Mouse (Mus musculus) C2C12 (cell line): ENCODE measurements around the gene Cdh10. TPM values are rescaled to one million over a fixed set of nuclear protein-coding genes. Genes with fewer than 3 reads are reported as not detected.

Experiments
- H3K27me3 ChIP-seq: one replicate; pipeline ENCODE4 v1.6.1; 2011; ENCODE audit not compliant: control insufficient read depth, insufficient read depth, insufficient read length
- H3K36me3 ChIP-seq: one replicate; pipeline ENCODE4 v1.6.1; 2011; ENCODE audit not compliant: control insufficient read depth, insufficient read depth
- H3K4me3 ChIP-seq: one replicate; pipeline ENCODE4 v1.5.1; 2011; ENCODE audit warnings: mild to moderate bottlenecking, control low read depth; ENCODE audit not compliant: poor library complexity, insufficient read depth, severe bottlenecking
- H3K79me2 ChIP-seq: one replicate; pipeline ENCODE4 v1.6.1; 2011; ENCODE audit not compliant: control insufficient read depth, insufficient read depth
- H3K79me3 ChIP-seq: one replicate; pipeline ENCODE4 v1.6.1; 2011; ENCODE audit warnings: low read depth, control low read depth
- H3ac ChIP-seq: one replicate; pipeline ENCODE3; 2011; ENCODE audit warnings: low read depth; ENCODE audit not compliant: control insufficient read depth, insufficient read length
- CEBPB ChIP-seq: IDR thresholded peaks from one replicate; pipeline ENCODE4 v1.6.1; 2011; ENCODE audit warnings: low read depth, mild to moderate bottlenecking, control low read depth, moderate library complexity
- CTCF ChIP-seq: IDR thresholded peaks from one replicate; pipeline ENCODE4 v1.5.1; 2011; ENCODE audit not compliant: control insufficient read depth, insufficient read depth, insufficient read length
- FOSL1 ChIP-seq: IDR thresholded peaks from one replicate; pipeline ENCODE4 v1.8.0; 2011; ENCODE audit warnings: mild to moderate bottlenecking, low read length; ENCODE audit not compliant: poor library complexity, insufficient read depth, severe bottlenecking
- MAX ChIP-seq: IDR thresholded peaks from one replicate; pipeline ENCODE4 v1.6.1; 2011; ENCODE audit warnings: mild to moderate bottlenecking, control low read depth
- MYOD1 ChIP-seq: IDR thresholded peaks from one replicate; pipeline ENCODE4 v1.6.1; 2011; ENCODE audit warnings: low read depth; ENCODE audit not compliant: control insufficient read depth, insufficient read length
- MYOG ChIP-seq: IDR thresholded peaks from one replicate; pipeline ENCODE4 v1.6.1; 2011; ENCODE audit not compliant: control insufficient read depth, insufficient read length; ENCODE audit errors: extremely low read depth
- USF1 ChIP-seq: IDR thresholded peaks from one replicate; pipeline ENCODE4 v1.6.1; 2011; ENCODE audit warnings: low read depth, mild to moderate bottlenecking, control low read depth, moderate library complexity
- polyA plus RNA-seq: library from polyadenylated mRNA; unstranded; fragments of >200 nt; fragmentation: generic; extraction: Trizol; gene quantifications from one replicate; pipeline ENCODE4 v1.2.1, GENCODE M21; 2012; ENCODE audit warnings: missing spikeins

Gene Cdh10
- polyA plus RNA-seq, 1 experiment = 2.1 TPM

GRCm38 (mm10) chr15:18910612-18911011, 91.9 kb downstream of the Cdh10 start:
- H3K4me3 ChIP-seq = no peak overlapping the region
- no peaks in the 10 kb centered on the region for H3K27me3 ChIP-seq
- no peaks in the 10 kb centered on the region for H3K36me3 ChIP-seq
- H3ac ChIP-seq = no peak overlapping the region
- H3K79me2 ChIP-seq = no peaks in the 10 kb centered on the region
- H3K79me3 ChIP-seq = no peaks in the 10 kb centered on the region
- TF ChIP-seq MAX (no peak), MYOD1 (peak; percentile 97), CEBPB (no peak), FOSL1 (no peak)

GRCm38 (mm10) chr15:18925392-18926117, 106.8 kb downstream of the Cdh10 start:
- no peak overlapping the region for H3K4me3 ChIP-seq
- H3K27me3 ChIP-seq = no peaks in the 10 kb centered on the region
- no peaks in the 10 kb centered on the region for H3K36me3 ChIP-seq
- no peaks in the 10 kb centered on the region for H3K79me3 ChIP-seq
- no peaks in the 10 kb centered on the region for H3K79me2 ChIP-seq
- no peak overlapping the region for H3ac ChIP-seq
- TF ChIP-seq MYOG = no peak
- no peak for TF ChIP-seq CEBPB
- no peak for TF ChIP-seq MYOD1
- no peak for TF ChIP-seq USF1
- no peak for TF ChIP-seq MAX
- TF ChIP-seq FOSL1 = no peak
- no peak for TF ChIP-seq CTCF

GRCm38 (mm10) chr15:18926964-18927363, 108.2 kb downstream of the Cdh10 start:
- Histone ChIP-seq H3K79me3 (no peaks in the 10 kb centered on the region), H3ac (no peak overlapping the region), H3K36me3 (no peaks in the 10 kb centered on the region), H3K79me2 (no peaks in the 10 kb centered on the region), H3K27me3 (no peaks in the 10 kb centered on the region), H3K4me3 (no peak overlapping the region)
- TF ChIP-seq MYOD1 (no peak), CTCF (no peak), FOSL1 (no peak), CEBPB (no peak), USF1 (no peak), MAX (no peak), MYOG (no peak)

GRCm38 (mm10) chr15:18952266-18952665, 133.5 kb downstream of the Cdh10 start:
- no peaks in the 10 kb centered on the region for H3K79me3 ChIP-seq
- H3ac ChIP-seq = no peak overlapping the region
- H3K36me3 ChIP-seq = no peaks in the 10 kb centered on the region
- no peaks in the 10 kb centered on the region for H3K79me2 ChIP-seq
- no peak overlapping the region for H3K4me3 ChIP-seq
- TF ChIP-seq USF1 = no peak
- no peak for TF ChIP-seq MYOG
- no peak for TF ChIP-seq MAX
- TF ChIP-seq FOSL1 = no peak
- TF ChIP-seq CEBPB = no peak
- TF ChIP-seq CTCF = no peak
- no peak for TF ChIP-seq MYOD1
- H3K27me3 ChIP-seq = no peaks in the 10 kb centered on the region

GRCm38 (mm10) chr15:18975041-18975440, 156.3 kb downstream of the Cdh10 start:
- Histone ChIP-seq H3K79me2 (no peaks in the 10 kb centered on the region), H3ac (no peak overlapping the region), H3K79me3 (no peaks in the 10 kb centered on the region), H3K36me3 (no peaks in the 10 kb centered on the region), H3K27me3 (no peaks in the 10 kb centered on the region), H3K4me3 (no peak overlapping the region)
- TF ChIP-seq USF1 = no peak
- no peak for TF ChIP-seq MYOD1
- no peak for TF ChIP-seq CTCF
- TF ChIP-seq MAX = no peak
- TF ChIP-seq CEBPB = no peak
- no peak for TF ChIP-seq MYOG
- no peak for TF ChIP-seq FOSL1
